Mouse (Mus musculus): ENCODE results near the gene Stap1. TPM values are rescaled to one million over a fixed set of nuclear protein-coding genes. Genes with fewer than 3 reads are reported as not detected.
A peak's percentile ranks its signal among the peaks of the same experiment; 100 is the strongest.

Gene Stap1
- 0.73 TPM in 1 of 2 replicates, not detected in the other for total RNA-seq (2021)
- long read RNA-seq: 0 reads

DNA sequence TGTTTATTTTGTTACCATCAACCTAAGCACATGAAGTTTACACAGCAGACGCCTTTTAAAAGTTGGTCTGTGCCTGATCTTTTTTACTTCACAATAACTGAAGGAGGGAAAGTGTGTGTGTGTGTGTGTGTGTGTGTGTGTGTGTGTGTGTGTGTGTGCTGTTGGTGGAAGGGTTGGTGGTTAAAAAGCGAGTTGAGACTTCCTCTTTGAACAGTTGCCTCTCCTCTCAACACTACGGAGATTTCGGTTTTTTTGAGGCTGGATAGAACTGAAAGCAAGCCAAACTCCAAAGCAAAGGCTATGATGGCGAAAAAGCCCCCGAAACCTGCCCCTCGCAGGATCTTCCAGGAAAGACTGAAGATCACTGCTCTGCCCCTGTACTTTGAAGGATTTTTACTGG is at the start of gene Stap1:
Gene Stap1 (plus strand): TSS at position 209 of the 400 bp plus-strand sequence.
- DNase-seq: no peak

- no peak for DNase-seq
These were observed 41.7 kb upstream of the Stap1 start for GRCm38 (mm10) chr5:86029820-86030219.

GRCm38 (mm10) chr5:86063501-86063900 is 8.0 kb upstream of the Stap1 start:
- no peak for DNase-seq

- DNase-seq: peak; percentile 97
These were observed 6.3 kb upstream of the Stap1 start, which contains the start of gene Cenpc1 for GRCm38 (mm10) chr5:86065101-86065875. Gene Cenpc1 (minus strand): TSS chr5:86065583.

GRCm38 (mm10) chr5:86065876-86066550 is 5.5 kb upstream of the Stap1 start:
- DNase-seq: no peak

- peak; percentile 88 for DNase-seq
These were observed 5.0 kb upstream of the Stap1 start for GRCm38 (mm10) chr5:86066551-86066929.

DNA sequence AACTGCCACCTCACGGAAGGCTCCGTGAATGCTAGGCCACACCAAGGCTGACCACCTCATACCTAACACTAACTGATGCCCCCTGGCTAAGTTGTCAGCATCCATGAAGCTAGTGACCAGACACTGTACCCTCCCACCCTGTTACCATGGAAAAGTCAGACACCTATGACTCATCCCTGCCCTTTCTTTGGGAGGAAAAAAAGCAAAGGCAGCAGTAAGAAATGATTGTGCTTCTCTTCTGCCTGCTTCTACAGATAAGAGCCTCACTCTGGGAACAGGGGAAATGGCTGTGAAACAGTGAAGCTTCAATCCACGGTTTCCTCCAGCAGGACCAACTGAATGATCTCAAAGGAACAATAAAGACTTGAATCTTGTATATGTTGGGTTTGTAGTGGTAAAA is 3.1 kb upstream of the Stap1 start:
- no peak for DNase-seq

DNA sequence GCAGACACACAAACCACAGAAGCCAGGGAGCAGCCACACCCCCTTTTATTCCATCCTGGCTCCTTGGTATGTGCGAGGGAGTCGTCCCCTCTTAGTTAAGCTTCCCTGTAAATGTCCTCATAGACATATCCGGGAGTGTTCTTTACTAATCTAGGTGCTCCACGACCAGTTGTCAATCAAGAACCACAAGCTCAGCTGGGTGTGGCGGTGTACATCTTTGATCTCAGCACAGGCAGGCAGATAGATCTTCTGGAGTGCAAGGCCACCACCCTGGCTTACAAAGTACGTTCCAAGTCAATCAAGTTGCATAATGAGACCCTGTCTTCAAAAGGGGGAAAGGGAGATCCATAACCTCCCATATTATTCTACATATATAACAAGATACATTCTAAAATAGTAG is 2.4 kb upstream of the Stap1 start:
- no peak for DNase-seq

GRCm38 (mm10) chr5:86072756-86073386 is 1.3 kb downstream of the Stap1 start:
- DNase-seq: no peak

- DNase-seq: no peak
These were observed 7.3 kb downstream of the Stap1 start for GRCm38 (mm10) chr5:86078720-86079334.

- no peak for DNase-seq
These were observed 12.4 kb downstream of the Stap1 start for GRCm38 (mm10) chr5:86083987-86084386.

DNA sequence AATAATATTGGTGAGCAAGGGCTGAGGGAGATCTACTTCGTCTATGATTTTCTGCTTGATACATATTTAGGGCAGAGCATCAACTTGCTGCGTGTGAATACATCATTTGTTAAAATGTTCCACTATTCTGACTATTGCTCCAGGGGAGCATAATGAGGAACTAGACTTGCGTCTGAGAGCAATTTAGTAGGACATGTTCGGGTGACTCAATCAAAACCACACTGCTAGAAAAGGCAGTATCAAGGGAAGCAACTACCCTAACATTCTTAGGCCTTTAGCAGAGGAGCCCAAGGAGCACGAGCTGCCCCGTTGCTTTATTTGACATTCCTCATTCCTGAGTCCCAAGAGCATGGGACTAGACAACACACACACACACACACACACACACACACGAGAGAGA is 13.4 kb downstream of the Stap1 start:
- no peak for DNase-seq

GRCm38 (mm10) chr5:86086751-86087150 is 15.2 kb downstream of the Stap1 start:
- DNase-seq: no peak

DNA sequence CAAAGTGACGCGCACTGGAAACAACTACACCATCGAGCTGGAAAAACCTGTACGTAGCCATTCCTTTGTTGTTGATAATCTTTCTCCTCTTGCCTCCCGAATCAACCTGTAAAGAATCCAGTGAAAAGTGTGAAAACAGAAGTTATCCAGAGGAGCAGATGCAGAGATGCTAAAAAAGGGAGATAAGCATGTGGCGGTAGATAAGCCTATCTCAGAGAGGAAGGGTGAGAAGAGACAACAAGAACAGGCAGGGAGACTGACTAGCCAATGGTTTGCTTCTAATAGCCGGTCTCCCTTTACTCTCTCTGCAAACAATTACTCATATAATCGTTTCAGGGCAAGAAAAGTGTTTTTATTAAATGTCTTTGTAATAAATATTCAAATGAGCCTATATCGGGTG is 23.2 kb downstream of the Stap1 start:
- no peak for DNase-seq

- no peak for DNase-seq
These were observed 27.4 kb downstream of the Stap1 start for GRCm38 (mm10) chr5:86098988-86099387.

DNA sequence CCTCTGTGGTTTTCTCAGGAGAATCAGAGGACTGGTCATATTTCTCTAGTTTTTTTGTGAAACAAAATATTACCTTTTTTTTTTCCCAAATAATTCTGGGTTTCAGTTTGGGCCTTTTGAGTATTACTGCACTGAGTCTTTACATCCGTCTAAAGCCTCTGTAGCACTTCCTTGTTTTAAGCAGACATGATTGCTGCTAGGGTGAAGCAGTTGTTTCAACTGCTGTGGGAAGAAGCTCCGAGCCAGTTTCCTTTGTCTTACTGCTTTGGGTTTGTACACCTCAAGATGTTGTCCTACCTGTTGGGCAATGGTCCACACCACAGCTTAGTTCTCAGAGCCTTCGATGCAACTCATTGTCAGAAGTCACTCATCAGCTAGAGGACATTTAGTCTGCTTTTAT is 29.1 kb downstream of the Stap1 start:
- DNase-seq: no peak

GRCm38 (mm10) chr5:86102176-86102575 is 30.6 kb downstream of the Stap1 start:
- DNase-seq: no peak

GRCm38 (mm10) chr5:86106610-86107009 is 35.1 kb downstream of the Stap1 start:
- DNase-seq: no peak

DNA sequence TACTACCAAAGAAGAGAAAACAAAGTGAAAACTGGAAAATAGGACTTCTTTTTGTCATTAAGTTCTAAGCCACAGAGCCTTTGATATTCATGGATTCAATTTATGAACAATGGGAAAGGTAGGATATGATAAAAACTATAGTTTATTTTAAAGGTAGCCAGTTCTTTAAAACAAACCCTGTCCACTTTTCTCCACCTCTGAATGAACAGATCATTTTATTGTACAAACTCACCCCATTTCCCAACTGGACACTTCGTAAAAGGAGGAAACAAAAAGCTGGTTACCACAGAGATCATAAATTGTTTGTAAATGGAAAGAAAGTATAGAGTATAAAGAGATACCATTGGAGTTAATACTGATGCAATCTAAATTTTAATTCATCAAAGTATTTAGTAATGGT is 39.5 kb downstream of the Stap1 start:
- DNase-seq: no peak

- DNase-seq: no peak
These were observed 41.5 kb downstream of the Stap1 start for GRCm38 (mm10) chr5:86113037-86113436.

DNA sequence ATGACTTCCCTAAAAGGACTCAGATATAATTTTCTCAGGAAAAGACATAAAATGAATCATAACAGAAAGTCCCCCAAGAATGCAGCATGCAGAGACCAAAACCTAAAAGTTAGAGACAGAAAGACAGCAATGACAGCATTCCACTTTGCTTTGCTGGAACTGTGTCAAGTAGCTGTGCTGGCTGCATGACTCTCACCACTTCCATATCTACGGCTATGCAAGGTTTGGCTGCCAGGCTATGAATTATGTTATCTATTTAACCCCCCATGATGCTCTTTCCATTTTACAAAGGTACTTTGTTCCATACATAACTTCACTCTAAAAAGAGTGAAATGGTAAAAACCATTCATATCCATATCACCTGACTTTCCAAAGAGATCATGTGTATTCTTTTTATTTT is 42.5 kb downstream of the Stap1 start:
- no peak for DNase-seq

- no peak for DNase-seq
These were observed 47.0 kb downstream of the Stap1 start for GRCm38 (mm10) chr5:86118457-86119094.

All from adrenal gland, postnatal 25 days (tissue).